Mouse (Mus musculus) bone marrow macrophage, adult 2 months (primary cell): ENCODE measurements around the gene Gzmm.

ENCODE experiments used
- CTCF ChIP-seq: IDR thresholded peaks from 2 replicates; pipeline ENCODE4 v1.5.1; 2012; ENCODE audit warnings: low read depth, mild to moderate bottlenecking, low read length, moderate library complexity
- POLR2A ChIP-seq: IDR thresholded peaks from 2 replicates; pipeline ENCODE4 v1.6.1; 2012; ENCODE audit warnings: mild to moderate bottlenecking, low read depth, low read length, borderline replicate concordance

GRCm38 (mm10) chr10:79658829-79659228 lies 30.0 kb upstream of the Gzmm start:
- TF ChIP-seq POLR2A (no peak), CTCF (no peak)
